Mouse (Mus musculus): Measurements from ENCODE around the gene Olfr700. TPM values are rescaled to one million over a fixed set of nuclear protein-coding genes. Genes with fewer than 3 reads are reported as not detected.
"Not testable (repeated sequence)": the region's sequence is repeated elsewhere in the genome, so short reads cannot be mapped to it uniquely, and the experiment has no call there.

The Olfr700 gene
- total RNA-seq (2014; fragmentation: Nextera tagmentation) (not detected in 2 replicates), total RNA-seq (2017) (not detected in 2 replicates)

DNA sequence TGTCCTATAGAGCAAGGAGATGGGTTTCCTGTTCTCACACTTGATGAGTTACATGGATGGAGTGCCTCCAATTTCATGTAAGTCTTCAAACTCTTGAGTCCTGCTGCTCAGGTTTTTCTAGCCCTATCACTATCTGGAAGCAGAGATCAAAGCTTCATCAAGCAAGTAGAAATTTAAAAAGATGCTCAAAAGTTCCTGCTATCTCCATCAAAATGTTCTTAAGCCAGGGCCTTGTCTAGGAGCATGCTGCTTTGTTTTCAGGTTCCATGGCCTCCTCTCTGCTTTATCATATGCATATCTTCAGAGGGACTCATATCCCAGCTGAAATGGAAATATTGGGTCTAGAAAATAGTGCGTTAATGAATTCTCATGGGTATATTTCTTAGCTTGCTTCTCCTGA lies at the start of gene Olfr700:
TSS of gene Olfr700 (minus strand) at position 101 of the 400 bp plus-strand sequence.
- ATAC-seq (replicated peaks; ENCODE audit: low FRiP score, low TSS enrichment, poor library complexity, severe bottlenecking) = no peak

DNA sequence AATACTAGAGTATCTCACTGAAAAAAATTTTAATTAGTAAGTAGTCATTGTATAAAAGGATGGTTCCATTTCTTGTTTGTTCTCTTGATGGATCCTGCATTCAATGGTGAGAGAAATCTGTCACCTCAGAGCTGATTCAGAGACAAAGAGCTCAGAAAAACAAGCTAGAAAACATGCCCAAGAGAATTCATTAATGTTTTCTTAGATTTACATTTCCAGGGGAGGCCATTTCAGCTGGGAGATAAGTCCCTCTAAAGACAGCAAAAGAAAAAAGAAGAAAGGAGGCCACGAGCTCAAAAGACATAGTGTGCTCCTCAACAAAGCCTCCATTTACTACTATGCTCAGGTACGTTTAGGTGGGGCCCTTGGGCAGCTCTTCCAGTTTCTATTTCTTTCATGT lies 34.4 kb upstream of the Olfr700 start, which contains the start of gene Olfr703:
TSS of gene Olfr703 (plus strand) at position 301 of the 400 bp plus-strand sequence.
- no peak for ATAC-seq (replicated peaks; ENCODE audit: low FRiP score, low TSS enrichment, poor library complexity, severe bottlenecking)

DNA sequence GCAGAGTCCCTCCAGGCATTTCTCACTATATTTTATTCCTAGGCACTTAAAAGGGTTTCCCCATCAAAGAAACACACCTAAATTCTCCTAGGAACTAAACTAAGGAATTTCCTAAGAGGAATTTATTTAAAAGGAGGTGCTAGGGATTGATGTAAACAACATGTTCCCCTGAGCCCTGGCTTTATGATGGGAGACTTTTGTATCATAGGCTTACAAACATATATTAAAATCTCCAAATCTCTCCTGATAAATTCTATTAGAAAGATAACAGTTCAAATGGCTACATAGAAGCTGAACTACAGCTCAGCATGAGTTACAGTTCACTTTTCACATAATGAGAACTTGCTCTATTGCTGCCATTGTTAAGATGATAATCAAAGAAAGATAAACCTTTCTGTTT lies 25.2 kb upstream of the Olfr700 start, which contains the start of gene Olfr702:
TSS of gene Olfr702 (minus strand) at position 101 of the 400 bp plus-strand sequence.
- ATAC-seq (replicated peaks; ENCODE audit: low FRiP score, low TSS enrichment, poor library complexity, severe bottlenecking) = no peak

DNA sequence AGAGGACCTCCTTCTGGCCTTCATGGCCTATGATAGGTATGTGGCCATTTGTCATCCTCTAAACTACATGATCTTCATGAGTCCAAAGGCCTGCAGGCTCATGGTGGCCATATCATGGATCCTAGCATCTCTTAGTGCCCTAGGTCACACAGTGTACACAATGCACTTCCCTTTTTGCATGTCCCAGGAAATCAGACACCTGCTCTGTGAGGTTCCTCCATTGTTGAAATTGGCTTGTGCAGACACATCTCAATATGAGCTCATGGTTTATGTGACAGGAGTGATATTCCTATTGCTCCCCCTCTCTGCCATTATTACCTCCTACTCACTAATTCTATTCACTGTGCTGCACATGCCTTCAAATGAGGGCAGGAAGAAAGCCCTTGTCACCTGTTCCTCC lies 9.8 kb upstream of the Olfr700 start:
- no peak for ATAC-seq (replicated peaks; ENCODE audit: low FRiP score, low TSS enrichment, poor library complexity, severe bottlenecking)

DNA sequence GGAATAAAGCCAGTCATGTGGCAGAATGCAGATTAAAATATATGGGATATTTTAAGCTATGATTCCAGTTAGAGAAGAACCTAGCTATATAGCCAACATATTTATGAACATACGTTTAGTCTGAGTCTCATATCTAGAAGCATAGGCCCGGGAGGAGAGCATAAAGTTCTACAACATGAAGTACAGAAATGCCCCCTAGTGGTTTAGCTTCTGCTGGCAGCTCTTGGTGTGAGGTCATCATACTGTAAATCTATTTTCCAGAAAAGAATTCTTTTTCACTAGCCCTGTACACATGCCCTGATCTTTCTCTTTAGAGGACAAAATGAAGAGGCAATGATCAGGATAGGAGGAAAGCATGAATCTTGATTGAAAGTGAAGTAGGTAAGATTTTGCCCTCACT lies 7.1 kb upstream of the Olfr700 start:
- ATAC-seq (replicated peaks; ENCODE audit: low FRiP score, low TSS enrichment, poor library complexity, severe bottlenecking) = peak; percentile 90

- no peak for ATAC-seq (replicated peaks; ENCODE audit: low FRiP score, low TSS enrichment, poor library complexity, severe bottlenecking)
Measured at GRCm38 (mm10) chr7:106813829-106814228, 5.2 kb upstream of the Olfr700 start, which contains the start of gene Olfr701. TSS of gene Olfr701 (plus strand) at chr7:106814129.

- ATAC-seq (replicated peaks; ENCODE audit: low FRiP score, low TSS enrichment, poor library complexity, severe bottlenecking) = no peak
Measured at GRCm38 (mm10) chr7:106793098-106793497, 15.5 kb downstream of the Olfr700 start, which contains the start of gene Olfr699. TSS of gene Olfr699 (minus strand) at chr7:106793198.

GRCm38 (mm10) chr7:106788330-106788729 lies 20.3 kb downstream of the Olfr700 start:
- no peak for ATAC-seq (replicated peaks; ENCODE audit: low FRiP score, low TSS enrichment, poor library complexity, severe bottlenecking)

GRCm38 (mm10) chr7:106761008-106761407 lies 47.6 kb downstream of the Olfr700 start:
- not testable (repeated sequence) for ATAC-seq (replicated peaks; ENCODE audit: low FRiP score, low TSS enrichment, poor library complexity, severe bottlenecking)

GRCm38 (mm10) chr7:106758800-106759199 lies 49.8 kb downstream of the Olfr700 start:
- no peak for ATAC-seq (replicated peaks; ENCODE audit: low FRiP score, low TSS enrichment, poor library complexity, severe bottlenecking)

Other genes starting within 250 kb of the Olfr700 start
- gene Olfr693, start 128.2 kb downstream of the Olfr700 start, total RNA-seq (2014; fragmentation: Nextera tagmentation) = not detected in 2 replicates
- gene Olfr693, start 128.2 kb downstream of the Olfr700 start, total RNA-seq (2017) = not detected in 2 replicates
- not detected in 2 replicates for gene Olfr694, start 117.0 kb downstream of the Olfr700 start, total RNA-seq (2014; fragmentation: Nextera tagmentation)
- not detected in 2 replicates for gene Olfr694, start 117.0 kb downstream of the Olfr700 start, total RNA-seq (2017)
- not detected in 2 replicates for gene Olfr695, start 92.4 kb downstream of the Olfr700 start, total RNA-seq (2014; fragmentation: Nextera tagmentation)
- not detected in 2 replicates for gene Olfr695, start 92.4 kb downstream of the Olfr700 start, total RNA-seq (2017)
- not detected in 2 replicates for gene Olfr697, start 66.4 kb downstream of the Olfr700 start, total RNA-seq (2014; fragmentation: Nextera tagmentation)
- not detected in 2 replicates for gene Olfr697, start 66.4 kb downstream of the Olfr700 start, total RNA-seq (2017)
- not detected in 2 replicates for gene Olfr698, start 53.4 kb downstream of the Olfr700 start, total RNA-seq (2014; fragmentation: Nextera tagmentation)
- not detected in 2 replicates for gene Olfr698, start 53.4 kb downstream of the Olfr700 start, total RNA-seq (2017)
- not detected in 2 replicates for gene Olfr699, start 15.6 kb downstream of the Olfr700 start, total RNA-seq (2014; fragmentation: Nextera tagmentation)
- not detected in 2 replicates for gene Olfr699, start 15.6 kb downstream of the Olfr700 start, total RNA-seq (2017)
- not detected in 2 replicates for gene Olfr701, start 5.3 kb upstream of the Olfr700 start, total RNA-seq (2014; fragmentation: Nextera tagmentation)
- gene Olfr701, start 5.3 kb upstream of the Olfr700 start, total RNA-seq (2017) = not detected in 2 replicates
- gene Olfr702, start 25.1 kb upstream of the Olfr700 start, total RNA-seq (2014; fragmentation: Nextera tagmentation) = not detected in 2 replicates
- not detected in 2 replicates for gene Olfr702, start 25.1 kb upstream of the Olfr700 start, total RNA-seq (2017)
- gene Olfr703, start 34.5 kb upstream of the Olfr700 start, total RNA-seq (2014; fragmentation: Nextera tagmentation) = not detected in 2 replicates
- not detected in 2 replicates for gene Olfr703, start 34.5 kb upstream of the Olfr700 start, total RNA-seq (2017)
- not detected in 2 replicates for gene Olfr704, start 54.4 kb upstream of the Olfr700 start, total RNA-seq (2014; fragmentation: Nextera tagmentation)
- gene Olfr704, start 54.4 kb upstream of the Olfr700 start, total RNA-seq (2017) = not detected in 2 replicates
- gene Olfr705, start 68.1 kb upstream of the Olfr700 start, total RNA-seq (2014; fragmentation: Nextera tagmentation) = not detected in 2 replicates
- gene Olfr705, start 68.1 kb upstream of the Olfr700 start, total RNA-seq (2017) = not detected in 2 replicates
- not detected in 2 replicates for gene Olfr706, start 79.3 kb upstream of the Olfr700 start, total RNA-seq (2014; fragmentation: Nextera tagmentation)
- not detected in 2 replicates for gene Olfr706, start 79.3 kb upstream of the Olfr700 start, total RNA-seq (2017)
- not detected in 2 replicates for gene Olfr707, start 92.4 kb upstream of the Olfr700 start, total RNA-seq (2014; fragmentation: Nextera tagmentation)
- gene Olfr707, start 92.4 kb upstream of the Olfr700 start, total RNA-seq (2017) = not detected in 2 replicates
- gene Olfr1532-ps1, start 99.2 kb upstream of the Olfr700 start, total RNA-seq (2014; fragmentation: Nextera tagmentation) = not detected in 2 replicates
- not detected in 2 replicates for gene Olfr1532-ps1, start 99.2 kb upstream of the Olfr700 start, total RNA-seq (2017)
- gene Olfr709-ps1, start 123.4 kb upstream of the Olfr700 start, total RNA-seq (2014; fragmentation: Nextera tagmentation) = not detected in 2 replicates
- gene Olfr709-ps1, start 123.4 kb upstream of the Olfr700 start, total RNA-seq (2017) = not detected in 2 replicates
- gene Olfr710, start 139.5 kb upstream of the Olfr700 start, total RNA-seq (2014; fragmentation: Nextera tagmentation) = not detected in 2 replicates
- not detected in 2 replicates for gene Olfr710, start 139.5 kb upstream of the Olfr700 start, total RNA-seq (2017)
- gene Olfr6, start 155.1 kb upstream of the Olfr700 start, total RNA-seq (2014; fragmentation: Nextera tagmentation) = not detected in 2 replicates
- gene Olfr6, start 155.1 kb upstream of the Olfr700 start, total RNA-seq (2017) = not detected in 2 replicates
- gene Olfr711, start 166.6 kb upstream of the Olfr700 start, total RNA-seq (2014; fragmentation: Nextera tagmentation) = not detected in 2 replicates
- not detected in 2 replicates for gene Olfr711, start 166.6 kb upstream of the Olfr700 start, total RNA-seq (2017)
- gene Olfr2, start 197.2 kb upstream of the Olfr700 start, total RNA-seq (2014; fragmentation: Nextera tagmentation) = 0.07 TPM in 1 of 2 replicates, not detected in the other
- not detected in 2 replicates for gene Olfr2, start 197.2 kb upstream of the Olfr700 start, total RNA-seq (2017)
- not detected in 2 replicates for gene Olfr713, start 222.3 kb upstream of the Olfr700 start, total RNA-seq (2014; fragmentation: Nextera tagmentation)
- not detected in 2 replicates for gene Olfr713, start 222.3 kb upstream of the Olfr700 start, total RNA-seq (2017)